In genomic region chr2:167897896-167898295, GRCm38 (mm10) we compare ENCODE assay signal across 20 mouse cellular contexts. TPM values are rescaled to one million over a fixed set of nuclear protein-coding genes. Genes with fewer than 3 reads are reported as not detected.
DNase-seq lines count a peak whose midpoint lies in the region; ATAC-seq lines count a peak whose summit lies in the region.
"Had no signal": no experiment of that assay in that cellular context is flagged by ENCODE, and none has a peak within 500 bp of the region (broad histone marks: within the 10 kb centered on the region; RNA-seq: fewer than 3 reads in every experiment).

No protein-coding gene starts in this region.

- H3K36me3 ChIP-seq in midbrain, embryonic 11.5 days (ENCODE audit: control insufficient read depth, insufficient read depth, low read length) = no peaks in the 10 kb centered on the region
- no peaks in the 10 kb centered on the region for H3K36me3 ChIP-seq in midbrain, embryonic 14.5 days (ENCODE audit: control insufficient read depth, insufficient read depth, low read length)
- H3K36me3 ChIP-seq in hindbrain, embryonic 16.5 days (ENCODE audit: control insufficient read depth, insufficient read depth, low read length) = no peaks in the 10 kb centered on the region
- no peaks in the 10 kb centered on the region for H3K36me3 ChIP-seq in hindbrain, embryonic 14.5 days (replicated peaks; ENCODE audit: control insufficient read depth, insufficient read depth)
- H3K36me3 ChIP-seq: embryonic facial prominence, embryonic 13.5 days; forebrain, embryonic 12.5 days; heart, embryonic 12.5 days; hindbrain, embryonic 10.5 days had no signal

- 76% methylated on average over 8 of the region's 8 CpGs for WGBS in midbrain, embryonic 11.5 days
- 69% methylated on average over 8 of the region's 8 CpGs for WGBS in midbrain, embryonic 14.5 days
- WGBS in hindbrain, embryonic 16.5 days = 75% methylated on average over 8 of the region's 8 CpGs
- 68% methylated on average over 8 of the region's 8 CpGs for WGBS in hindbrain, embryonic 14.5 days

- H3K4me1 ChIP-seq in midbrain, embryonic 11.5 days (ENCODE audit: control insufficient read depth, insufficient read depth, low read length) = peaks cover 2% of the 10 kb centered on the region; the same call in 1 of the 2 replicates
- H3K4me1 ChIP-seq in midbrain, embryonic 14.5 days (ENCODE audit: control insufficient read depth, insufficient read depth, low read length) = no peaks in the 10 kb centered on the region
- H3K4me1 ChIP-seq in hindbrain, embryonic 16.5 days (ENCODE audit: control insufficient read depth, insufficient read depth, low read depth, low read length) = no peaks in the 10 kb centered on the region
- no peaks in the 10 kb centered on the region for H3K4me1 ChIP-seq in hindbrain, embryonic 14.5 days (replicated peaks; ENCODE audit: control insufficient read depth, insufficient read depth, low read length)

- H3K9ac ChIP-seq in midbrain, embryonic 11.5 days (ENCODE audit: low read length) = no peak overlapping the region
- H3K9ac ChIP-seq in midbrain, embryonic 14.5 days (replicated peaks; ENCODE audit: low read length) = no peak overlapping the region
- no peak overlapping the region for H3K9ac ChIP-seq in hindbrain, embryonic 16.5 days (ENCODE audit: low read depth, low read length)
- H3K9ac ChIP-seq in hindbrain, embryonic 14.5 days = no peak overlapping the region
- H3K9ac ChIP-seq: embryonic facial prominence, embryonic 13.5 days; forebrain, embryonic 12.5 days; heart, embryonic 12.5 days had no signal

- peak; percentile 75 for DNase-seq in midbrain, embryonic 11.5 days (ENCODE audit: low spot score, missing footprints)
- no peak for DNase-seq in midbrain, embryonic 14.5 days
- peak; percentile 60 for DNase-seq in brain, adult 2 months (ENCODE audit: low read depth, low spot score)
- DNase-seq in layer of hippocampus, adult 18-20 months (ENCODE audit: low spot score in 2 of 2) = peak; percentile 53 to 72
- peak; percentile 49 to 55 for DNase-seq in layer of hippocampus, postnatal 10 days (ENCODE audit: low spot score in 2 of 2)
- DNase-seq in hindbrain, embryonic 14.5 days (ENCODE audit: low spot score) = no peak
- no peak for DNase-seq in testis, postnatal 14 days (ENCODE audit: low spot score)
- DNase-seq: adrenal gland, adult 8-10 months; adrenal gland, postnatal 36 days; cerebellum, adult 11 months; cerebellum, adult 8-10 months; cerebellum, postnatal 14 days; gastrocnemius, adult 2 months; gastrocnemius, postnatal 25 days had no signal

- H3K27ac ChIP-seq in midbrain, embryonic 11.5 days (ENCODE audit: low read depth, low read length) = no peak overlapping the region
- H3K27ac ChIP-seq in midbrain, embryonic 14.5 days (replicated peaks; ENCODE audit: low read depth, low read length) = no peak overlapping the region
- no peak overlapping the region for H3K27ac ChIP-seq in hindbrain, embryonic 16.5 days (ENCODE audit: low read depth, low read length)
- no peak overlapping the region for H3K27ac ChIP-seq in hindbrain, embryonic 14.5 days
- H3K27ac ChIP-seq: embryonic facial prominence, embryonic 13.5 days; forebrain, embryonic 12.5 days; gastrocnemius, adult 2 months; hindbrain, embryonic 10.5 days had no signal

- no peaks in the 10 kb centered on the region for H3K9me3 ChIP-seq in midbrain, embryonic 11.5 days (ENCODE audit: control insufficient read depth, low read length)
- H3K9me3 ChIP-seq in midbrain, embryonic 14.5 days (ENCODE audit: control insufficient read depth, low read length) = no peaks in the 10 kb centered on the region
- no peaks in the 10 kb centered on the region for H3K9me3 ChIP-seq in hindbrain, embryonic 16.5 days (ENCODE audit: control insufficient read depth, low read length)
- no peaks in the 10 kb centered on the region for H3K9me3 ChIP-seq in hindbrain, embryonic 14.5 days (ENCODE audit: control insufficient read depth, low read length)
- H3K9me3 ChIP-seq: embryonic facial prominence, embryonic 13.5 days; forebrain, embryonic 12.5 days; heart, embryonic 12.5 days; hindbrain, embryonic 10.5 days had no signal

- H3K4me3 ChIP-seq in midbrain, embryonic 11.5 days (ENCODE audit: low read depth, low read length) = no peak overlapping the region
- no peak overlapping the region for H3K4me3 ChIP-seq in midbrain, embryonic 14.5 days (replicated peaks; ENCODE audit: low read depth, low read length)
- no peak overlapping the region for H3K4me3 ChIP-seq in hindbrain, embryonic 16.5 days (ENCODE audit: low read length)
- H3K4me3 ChIP-seq in hindbrain, embryonic 14.5 days (replicated peaks; ENCODE audit: low read length) = no peak overlapping the region
- H3K4me3 ChIP-seq: embryonic facial prominence, embryonic 13.5 days; forebrain, embryonic 12.5 days; gastrocnemius, adult 2 months; heart, embryonic 12.5 days; hindbrain, embryonic 10.5 days had no signal

- no peak for ATAC-seq in midbrain, embryonic 11.5 days (ENCODE audit: low FRiP score)
- ATAC-seq in midbrain, embryonic 14.5 days (ENCODE audit: low FRiP score, low TSS enrichment) = no peak
- ATAC-seq in hindbrain, embryonic 16.5 days = no peak
- no peak for ATAC-seq in hindbrain, embryonic 14.5 days (ENCODE audit: low FRiP score)
- ATAC-seq: forebrain, embryonic 16.5 days had no signal

- H3K27me3 ChIP-seq in midbrain, embryonic 11.5 days (ENCODE audit: control insufficient read depth, insufficient read depth, low read length) = peaks cover 7% of the 10 kb centered on the region; the same call in 1 of the 2 replicates
- peaks cover 9% of the 10 kb centered on the region; the same call in 1 of the 2 replicates for H3K27me3 ChIP-seq in midbrain, embryonic 14.5 days (ENCODE audit: control insufficient read depth, insufficient read depth, low read length)
- H3K27me3 ChIP-seq in hindbrain, embryonic 16.5 days (replicated peaks; ENCODE audit: control insufficient read depth, insufficient read depth, low read length) = peaks cover 8% of the 10 kb centered on the region
- H3K27me3 ChIP-seq in hindbrain, embryonic 14.5 days (ENCODE audit: control insufficient read depth, insufficient read depth, low read length) = peaks cover 17% of the 10 kb centered on the region; the same call in 1 of the 2 replicates

- no peak overlapping the region for H3K4me2 ChIP-seq in midbrain, embryonic 11.5 days
- H3K4me2 ChIP-seq in midbrain, embryonic 14.5 days (ENCODE audit: low read length) = no peak overlapping the region
- H3K4me2 ChIP-seq in hindbrain, embryonic 16.5 days (ENCODE audit: low read length) = no peak overlapping the region
- H3K4me2 ChIP-seq in hindbrain, embryonic 14.5 days (replicated peaks) = no peak overlapping the region
- H3K4me2 ChIP-seq: embryonic facial prominence, embryonic 13.5 days; forebrain, embryonic 12.5 days; heart, embryonic 12.5 days had no signal

RNA-seq across cellular contexts. Expression of gene Ptpn1, which starts 34.0 kb away (rescaled TPM):
- 89.8 and 92.6 TPM in 2 replicates for polyA plus RNA-seq in midbrain, embryonic 11.5 days (2014; fragmentation: Nextera tagmentation; extraction: Ambion mirVana)
- 53.1 and 81.9 TPM in 2 replicates for polyA plus RNA-seq in midbrain, embryonic 14.5 days (2014; fragmentation: Nextera tagmentation; extraction: Ambion mirVana)
- total RNA-seq in layer of hippocampus, adult 18-20 months (2021) = 10 to 100 TPM; 64.8 to 68.8 TPM
- total RNA-seq in layer of hippocampus, postnatal 10 days (2021) = 10 to 100 TPM; 71.1 to 73.0 TPM
- polyA plus RNA-seq in hindbrain, embryonic 16.5 days (2015; fragmentation: Nextera tagmentation; extraction: Ambion mirVana) = 64.8 and 69.2 TPM in 2 replicates
- polyA plus RNA-seq in hindbrain, embryonic 14.5 days (2014; fragmentation: Nextera tagmentation; extraction: Ambion mirVana) = 62.3 and 69.3 TPM in 2 replicates

Comparison
In these comparisons a context has a peak if more than half of its experiments do, and no peak if none do; other contexts are left out.
1. DNase-seq: peak in midbrain, embryonic 11.5 days (single experiment), brain, adult 2 months (single experiment), layer of hippocampus, adult 18-20 months (2 of 2) and layer of hippocampus, postnatal 10 days (2 of 2); none in midbrain, embryonic 14.5 days (single experiment), hindbrain, embryonic 14.5 days (single experiment) and testis, postnatal 14 days (single experiment).